ENCODE assay signal across 9 mouse cellular contexts in genomic region chr4:100478592-100479321, GRCm38 (mm10). TPM values are rescaled to one million over a fixed set of nuclear protein-coding genes. Genes with fewer than 3 reads are reported as not detected.
DNase-seq lines count a peak whose midpoint lies in the region; ATAC-seq lines count a peak whose summit lies in the region.
"Had no signal": no experiment of that assay in that cellular context is flagged by ENCODE, and none has a peak within 500 bp of the region (broad histone marks: within the 10 kb centered on the region; RNA-seq: fewer than 3 reads in every experiment).

Gene Ube2u (plus strand): TSS chr4:100478849.

- peak within 1 kb of the TSS; percentile 25 for H3K4me3 ChIP-seq in forebrain, embryonic 11.5 days (ENCODE audit: low read depth, low read length)
- peak within 1 kb of the TSS; percentile 31; the same call in 1 of the 2 replicates for H3K4me3 ChIP-seq in liver, embryonic 16.5 days (ENCODE audit: low read depth, low read length)

- peak; percentile 3 for DNase-seq in cerebellum, adult 11 months
- peak; percentile 79 for DNase-seq in forebrain, embryonic 11.5 days (ENCODE audit: low spot score)
- DNase-seq in heart, postnatal 4 days, result peak; percentile 60
- peak; percentile 15 to 27 for DNase-seq in layer of hippocampus, adult 18-20 months (ENCODE audit: low spot score in 2 of 2)
- peak; percentile 21 for DNase-seq in ovary, postnatal 14 days (ENCODE audit: low spot score)
- DNase-seq in natural killer cell, adult 2 months (ENCODE audit: low spot score in 2 of 2), result no peak

- no peak for ATAC-seq in cerebellum, adult (ENCODE audit: insufficient number of reproducible peaks, low FRiP score, low TSS enrichment)
- ATAC-seq in forebrain, embryonic 11.5 days (replicated peaks; ENCODE audit: low FRiP score), result peak; percentile 93
- peak; percentile 61; the same call in 1 of the 2 replicates for ATAC-seq in liver, embryonic 16.5 days (ENCODE audit: low read depth)

- H3K4me1 ChIP-seq in forebrain, embryonic 11.5 days (replicated peaks; ENCODE audit: control insufficient read depth, insufficient read depth, low read length), result 0 out of 2 replicates have a peak, but pooled peaks cover 2% of the 10 kb centered on the region
- no peaks in the 10 kb centered on the region for H3K4me1 ChIP-seq in liver, embryonic 16.5 days (ENCODE audit: control insufficient read depth, low read depth, low read length)

- peak within 1 kb of the TSS; percentile 37; the same call in 1 of the 2 replicates for H3K9ac ChIP-seq in forebrain, embryonic 11.5 days (ENCODE audit: low read length)
- H3K9ac ChIP-seq in liver, embryonic 16.5 days (ENCODE audit: low read depth, low read length), result no peak within 1 kb of the TSS

- no peaks in the 10 kb centered on the region for H3K27me3 ChIP-seq in forebrain, embryonic 11.5 days (ENCODE audit: control insufficient read depth, insufficient read depth, low read length)
- no peaks in the 10 kb centered on the region for H3K27me3 ChIP-seq in liver, embryonic 16.5 days (ENCODE audit: control insufficient read depth, insufficient read depth, low read depth, low read length)

- H3K4me2 ChIP-seq in forebrain, embryonic 11.5 days (ENCODE audit: low read depth, low read length, severe bottlenecking), result peak within 1 kb of the TSS; percentile 52; the same call in 1 of the 2 replicates
- H3K4me2 ChIP-seq in liver, embryonic 16.5 days (ENCODE audit: low read depth, low read length), result peak within 1 kb of the TSS; percentile 41

- H3K9me3 ChIP-seq in forebrain, embryonic 11.5 days (ENCODE audit: control insufficient read depth, low read length), result no peaks in the 10 kb centered on the region
- H3K9me3 ChIP-seq in liver, embryonic 16.5 days (replicated peaks; ENCODE audit: control insufficient read depth, low read length), result no peaks in the 10 kb centered on the region

- 26% methylated on average over 15 of the region's 15 CpGs for WGBS in forebrain, embryonic 11.5 days
- WGBS in liver, embryonic 16.5 days (ENCODE audit: insufficient replicate concordance), result 31% methylated on average over 15 of the region's 15 CpGs

- no peaks in the 10 kb centered on the region for H3K36me3 ChIP-seq in forebrain, embryonic 11.5 days (ENCODE audit: control insufficient read depth, insufficient read depth, low read length)
- no peaks in the 10 kb centered on the region for H3K36me3 ChIP-seq in liver, embryonic 16.5 days (ENCODE audit: control insufficient read depth, insufficient read depth)

- no peak within 1 kb of the TSS for H3K27ac ChIP-seq in forebrain, embryonic 11.5 days (ENCODE audit: low read depth, low read length)
- H3K27ac ChIP-seq in liver, embryonic 16.5 days (ENCODE audit: low read length), result no peak within 1 kb of the TSS

RNA-seq across cellular contexts. Expression of gene Ube2u, which starts in this region (rescaled TPM):
- 0.48 and 0.97 TPM in 2 replicates for polyA plus RNA-seq in forebrain, embryonic 11.5 days (2014; fragmentation: Nextera tagmentation; extraction: Ambion mirVana)
- under 1 TPM; 0.31 to 0.36 TPM for total RNA-seq in heart, postnatal 4 days (2021)
- total RNA-seq in layer of hippocampus, adult 18-20 months (2021), result not detected
- 0.22 and 0.39 TPM in 2 replicates for polyA plus RNA-seq in liver, embryonic 16.5 days (2015; fragmentation: Nextera tagmentation; extraction: Ambion mirVana)
- polyA plus RNA-seq: cerebellum, adult 2 months had no signal

Comparison
In these comparisons a context has a peak if more than half of its experiments do, and no peak if none do; other contexts are left out.
1. Peak in DNase-seq, ATAC-seq, H3K4me3 ChIP-seq, H3K9ac ChIP-seq and H3K4me2 ChIP-seq in forebrain, embryonic 11.5 days; RNA of the gene not detected or under 1 TPM.
2. Peak in DNase-seq in heart, postnatal 4 days; RNA of the gene not detected or under 1 TPM.
3. Peak in DNase-seq in layer of hippocampus, adult 18-20 months; RNA of the gene not detected or under 1 TPM.
4. Peak in ATAC-seq, H3K4me3 ChIP-seq and H3K4me2 ChIP-seq in liver, embryonic 16.5 days; RNA of the gene not detected or under 1 TPM.
5. DNase-seq: peak in cerebellum, adult 11 months (single experiment) and ovary, postnatal 14 days (single experiment); none in natural killer cell, adult 2 months (0 of 2).